Mouse (Mus musculus): ENCODE results near the gene Vamp2. TPM values are rescaled to one million over a fixed set of nuclear protein-coding genes. Genes with fewer than 3 reads are reported as not detected.

Gene Vamp2
- 36.6 and 41.2 TPM in 2 replicates for total RNA-seq (2015)
- total RNA-seq (2017), result 8.2 and 12.8 TPM in 2 replicates

- peak; percentile 80 for ATAC-seq (replicated peaks; ENCODE audit: poor library complexity)
Measured at GRCm38 (mm10) chr11:69088103-69088855, at the start of gene Vamp2. Vamp2 (plus strand) TSS chr11:69088490.

- peak; percentile 71 for ATAC-seq (replicated peaks; ENCODE audit: poor library complexity)
Measured at GRCm38 (mm10) chr11:69045531-69046394, 42.5 kb upstream of the Vamp2 start, which contains the start of gene Aurkb. Aurkb (plus strand) TSS chr11:69045647.

- ATAC-seq (replicated peaks; ENCODE audit: poor library complexity), result no peak
Measured at GRCm38 (mm10) chr11:69046395-69046774, 41.9 kb upstream of the Vamp2 start.

GRCm38 (mm10) chr11:69047592-69047991 lies 40.7 kb upstream of the Vamp2 start:
- ATAC-seq (replicated peaks; ENCODE audit: poor library complexity), result no peak

GRCm38 (mm10) chr11:69048151-69048550 lies 40.1 kb upstream of the Vamp2 start:
- ATAC-seq (replicated peaks; ENCODE audit: poor library complexity), result no peak

- ATAC-seq (replicated peaks; ENCODE audit: poor library complexity), result no peak
Measured at GRCm38 (mm10) chr11:69050748-69051147, 37.5 kb upstream of the Vamp2 start.

GRCm38 (mm10) chr11:69051771-69052170 lies 36.5 kb upstream of the Vamp2 start:
- no peak for ATAC-seq (replicated peaks; ENCODE audit: poor library complexity)

GRCm38 (mm10) chr11:69052824-69053421 lies 35.4 kb upstream of the Vamp2 start:
- peak; percentile 46 for ATAC-seq (replicated peaks; ENCODE audit: poor library complexity)

- no peak for ATAC-seq (replicated peaks; ENCODE audit: poor library complexity)
Measured at GRCm38 (mm10) chr11:69053848-69054247, 34.4 kb upstream of the Vamp2 start.

- no peak for ATAC-seq (replicated peaks; ENCODE audit: poor library complexity)
Measured at GRCm38 (mm10) chr11:69058265-69058664, 30.0 kb upstream of the Vamp2 start.

GRCm38 (mm10) chr11:69058729-69059356 lies 29.4 kb upstream of the Vamp2 start:
- no peak for ATAC-seq (replicated peaks; ENCODE audit: poor library complexity)

GRCm38 (mm10) chr11:69059357-69059974 lies 28.8 kb upstream of the Vamp2 start, which contains the start of gene Borcs6:
Borcs6 (plus strand) TSS chr11:69059717.
- peak; percentile 74 for ATAC-seq (replicated peaks; ENCODE audit: poor library complexity)

- ATAC-seq (replicated peaks; ENCODE audit: poor library complexity), result no peak
Measured at GRCm38 (mm10) chr11:69059975-69060411, 28.3 kb upstream of the Vamp2 start.

- no peak for ATAC-seq (replicated peaks; ENCODE audit: poor library complexity)
Measured at GRCm38 (mm10) chr11:69060448-69061254, 27.6 kb upstream of the Vamp2 start.

GRCm38 (mm10) chr11:69061255-69061912 lies 26.9 kb upstream of the Vamp2 start:
- ATAC-seq (replicated peaks; ENCODE audit: poor library complexity), result no peak

- ATAC-seq (replicated peaks; ENCODE audit: poor library complexity), result no peak
Measured at GRCm38 (mm10) chr11:69062194-69062760, 26.0 kb upstream of the Vamp2 start.

- ATAC-seq (replicated peaks; ENCODE audit: poor library complexity), result peak; percentile 38
Measured at GRCm38 (mm10) chr11:69062761-69063224, 25.5 kb upstream of the Vamp2 start.

GRCm38 (mm10) chr11:69063413-69064201 lies 24.7 kb upstream of the Vamp2 start:
- ATAC-seq (replicated peaks; ENCODE audit: poor library complexity), result 0 out of 2 replicates have a peak, but pooled peaks have one; percentile 7
